Mouse (Mus musculus) bone marrow, adult 2 months (tissue): ENCODE data around the gene Hnrnpa3.

Source experiments
- CTCF ChIP-seq: fragments of 200-500 bp; IDR thresholded peaks from 2 replicates; pipeline ENCODE4 v1.5.1; 2011; ENCODE audit warnings: low read length, control low read depth; ENCODE audit not compliant: control insufficient read depth, insufficient read depth
- POLR2A ChIP-seq: fragments of 200-500 bp; IDR thresholded peaks from 2 replicates; pipeline ENCODE4 v1.6.1; 2011; ENCODE audit warnings: low read depth, mild to moderate bottlenecking, control low read depth, low read length, borderline replicate concordance; ENCODE audit not compliant: control insufficient read depth

DNA sequence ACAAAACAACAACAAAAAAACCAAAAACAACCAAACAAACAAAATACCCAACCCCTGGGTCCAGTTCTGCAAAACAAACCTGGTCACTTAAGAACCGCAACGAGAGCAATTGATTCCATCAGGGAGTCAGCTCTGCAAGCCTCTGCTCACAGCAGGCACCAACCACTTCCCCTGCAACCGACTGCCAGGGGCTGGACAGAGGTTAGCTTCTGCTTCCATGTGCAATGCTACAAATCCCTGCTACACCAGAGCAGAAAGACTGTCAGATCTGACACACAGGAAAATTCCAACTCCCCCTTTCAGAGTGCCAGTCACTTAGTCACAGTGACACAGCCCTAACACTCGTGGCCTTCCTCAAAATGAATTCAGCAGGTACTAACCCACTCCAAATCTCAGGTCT, 38.9 kb downstream of the Hnrnpa3 start:
- no peak for TF ChIP-seq CTCF
- no peak for TF ChIP-seq POLR2A
